Comparison of ENCODE assay signal across 7 mouse cellular contexts in genomic region chr2:152105318-152106224, GRCm38 (mm10). TPM values are rescaled to one million over a fixed set of nuclear protein-coding genes. Genes with fewer than 3 reads are reported as not detected.
DNase-seq lines count a peak whose midpoint lies in the region; ATAC-seq lines count a peak whose summit lies in the region.

TSS of gene Srxn1 (plus strand) at chr2:152105516.

- H3K9me3 ChIP-seq in intestine, embryonic 15.5 days = no peaks in the 10 kb centered on the region
- H3K9me3 ChIP-seq in midbrain, embryonic 10.5 days (replicated peaks) = no peaks in the 10 kb centered on the region

- under 1% methylated on average over 81 of the region's 84 CpGs for WGBS in intestine, embryonic 15.5 days
- WGBS in midbrain, embryonic 10.5 days = 2% methylated on average over 83 of the region's 84 CpGs

- H3K4me3 ChIP-seq in intestine, embryonic 15.5 days (replicated peaks) = peak within 1 kb of the TSS; percentile 75
- H3K4me3 ChIP-seq in midbrain, embryonic 10.5 days = peak within 1 kb of the TSS; percentile 75

- H3K9ac ChIP-seq in intestine, embryonic 15.5 days = peak within 1 kb of the TSS; percentile 81

- DNase-seq in adrenal gland, postnatal 10 days = peak; percentile 93
- peak; percentile 86 for DNase-seq in embryo, embryonic 9.5 days (ENCODE audit: extremely low spot score)
- peak; percentile 87 for DNase-seq in gastrocnemius, postnatal 36 days
- peak; percentile 86 to 88 for DNase-seq in left cerebral cortex, postnatal 36 days (ENCODE audit: low spot score in 2 of 2)
- DNase-seq in midbrain, embryonic 10.5 days (ENCODE audit: low spot score) = peak; percentile 88
- peak; percentile 84 to 86 for DNase-seq in right cerebral cortex, postnatal 36 days (ENCODE audit: low spot score in 2 of 2)

- intact Hi-C loops in gastrocnemius, postnatal 36 days (cut with DNase I) = loop anchor here (2.0 kb wide), 1 partner anchor 17 kb away; no protein-coding TSS in a partner anchor
- intact Hi-C loops in left cerebral cortex, postnatal 36 days (cut with DNase I) = no loop called here

- H3K27ac ChIP-seq in intestine, embryonic 15.5 days = peak within 1 kb of the TSS; percentile 78
- peak within 1 kb of the TSS; percentile 96 for H3K27ac ChIP-seq in midbrain, embryonic 10.5 days (replicated peaks)

- peak within 1 kb of the TSS; percentile 92 for H3K4me2 ChIP-seq in intestine, embryonic 15.5 days (replicated peaks)

- no peaks in the 10 kb centered on the region; the same call in 1 of the 2 replicates for H3K4me1 ChIP-seq in intestine, embryonic 15.5 days (replicated peaks)
- H3K4me1 ChIP-seq in midbrain, embryonic 10.5 days = peaks cover 26% of the 10 kb centered on the region

- 0 out of 2 replicates have a peak, but pooled peaks cover 2% of the 10 kb centered on the region for H3K27me3 ChIP-seq in intestine, embryonic 15.5 days (replicated peaks)
- H3K27me3 ChIP-seq in midbrain, embryonic 10.5 days (ENCODE audit: low read depth, poor library complexity, severe bottlenecking) = peaks cover 61% of the 10 kb centered on the region

- H3K36me3 ChIP-seq in intestine, embryonic 15.5 days = no peaks in the 10 kb centered on the region
- H3K36me3 ChIP-seq in midbrain, embryonic 10.5 days = peaks cover 16% of the 10 kb centered on the region

- ATAC-seq in intestine, embryonic 15.5 days = peak; percentile 94

RNA-seq across cellular contexts. Expression of gene Srxn1, which starts in this region (rescaled TPM):
- total RNA-seq in adrenal gland, postnatal 10 days (2021) = 100 to 1,000 TPM in 1 of 2 experiments, 10 to 100 TPM in 1; 48.5 to 177 TPM
- 10 to 100 TPM; 21.3 to 21.5 TPM for total RNA-seq in gastrocnemius, postnatal 36 days (2021)
- 21.7 and 23.5 TPM in 2 replicates for polyA plus RNA-seq in intestine, embryonic 15.5 days (2015; fragmentation: Nextera tagmentation; extraction: Ambion mirVana)
- 10 to 100 TPM; 91.1 to 94.2 TPM for total RNA-seq in left cerebral cortex, postnatal 36 days (2021)
- polyA plus RNA-seq in midbrain, embryonic 10.5 days (2016; fragmentation: Nextera tagmentation; extraction: Ambion mirVana) = 14.8 and 18.5 TPM in 2 replicates

Comparison
In these comparisons a context has a peak if more than half of its experiments do, and no peak if none do; other contexts are left out.
1. Peak in every context shown above with its lines: DNase-seq, ATAC-seq, H3K4me3 ChIP-seq and H3K27ac ChIP-seq.